Mouse (Mus musculus) bone marrow, adult 2 months (tissue): ENCODE data around the gene Pecam1.
"Not testable (repeated sequence)": the region's sequence is repeated elsewhere in the genome, so short reads cannot be mapped to it uniquely, and the experiment has no call there.

Source experiments
- CTCF ChIP-seq: fragments of 200-500 bp; IDR thresholded peaks from 2 replicates; pipeline ENCODE4 v1.5.1; 2011; ENCODE audit warnings: low read length, control low read depth; ENCODE audit not compliant: control insufficient read depth, insufficient read depth
- POLR2A ChIP-seq: fragments of 200-500 bp; IDR thresholded peaks from 2 replicates; pipeline ENCODE4 v1.6.1; 2011; ENCODE audit warnings: low read depth, mild to moderate bottlenecking, control low read depth, low read length, borderline replicate concordance; ENCODE audit not compliant: control insufficient read depth

DNA sequence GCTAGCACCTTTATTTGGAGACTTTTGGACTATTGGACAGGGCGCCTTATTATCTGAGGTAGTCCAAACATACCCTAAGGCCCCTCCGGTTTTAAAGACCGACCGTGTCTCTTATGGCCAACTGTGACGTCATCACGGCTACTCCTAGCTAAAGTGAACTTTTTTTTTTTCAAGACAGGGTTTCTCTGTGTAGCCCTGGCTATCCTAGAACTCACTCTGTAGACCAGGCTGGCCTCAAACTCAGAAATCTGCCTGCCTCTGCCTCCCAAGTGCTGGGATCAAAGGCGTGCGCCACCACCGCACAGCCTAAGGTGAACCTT lies 25.6 kb downstream of the Pecam1 start:
- TF ChIP-seq CTCF, POLR2A: not testable (repeated sequence)
